Mouse (Mus musculus): ENCODE measurements around the gene Tom1l2. TPM values are rescaled to one million over a fixed set of nuclear protein-coding genes. Genes with fewer than 3 reads are reported as not detected.
A peak's percentile ranks its signal among the peaks of the same experiment; 100 is the strongest.

Tom1l2 gene
- total RNA-seq (2012; rRNA removed), result 7.5 and 10.4 TPM in 2 replicates
- total RNA-seq (2014; rRNA removed), result 3.5 and 4.8 TPM in 2 replicates
- polyA plus RNA-seq (2012; ENCODE audit: insufficient read length, low read depth), result 8.7 and 10.4 TPM in 2 replicates

GRCm38 (mm10) chr11:60352559-60353411 lies at the start of gene Tom1l2, which contains the start of gene Drc3:
TSS of gene Tom1l2 (minus strand) at chr11:60352905.
TSS of gene Drc3 (plus strand) at chr11:60353329.
- H3K4me3 ChIP-seq (replicated peaks in 1 of 3; ENCODE audit: low read depth in 2 of 3, low read length in 2 of 3, poor library complexity in 1 of 3), result peak within 1 kb of the TSS; percentile 75 to 77 (median 76)
- peak; percentile 100 for DNase-seq (ENCODE audit: extremely low read depth)
- in situ Hi-C loops (cut with MboI; ENCODE audit: low pct_ligation_motif_present, low pct_unique_long_range_greater_than_20kb, low sequenced_read_pairs) (no loop called here), dilution Hi-C loops (cut with MboI; ENCODE audit: extremely low pct_ligation_motif_present, extremely low pct_unique_long_range_greater_than_20kb, low sequenced_read_pairs) (no loop called here)
- H3K79me2 ChIP-seq (replicated peaks; ENCODE audit: control insufficient read depth, extremely low read depth, insufficient read depth, poor library complexity, severe bottlenecking), result no peaks in the 10 kb centered on the region; the same call in none of the 2 replicates
- H3K4me1 ChIP-seq (ENCODE audit: control insufficient read depth in 1 of 2, insufficient read depth in 2 of 2), result peaks cover 5 to 26% of the 10 kb centered on the region in 2 experiments; a peak in 3 of 4 replicates
- no peak within 1 kb of the TSS for H3K27ac ChIP-seq (ENCODE audit: insufficient read depth, low read depth)
- no peaks in the 10 kb centered on the region for H3K36me3 ChIP-seq (replicated peaks in 1 of 2; ENCODE audit: control insufficient read depth in 1 of 2, insufficient read depth in 1 of 2, low read length in 1 of 2)
- peak within 1 kb of the TSS; percentile 92 for H3K4me2 ChIP-seq (ENCODE audit: insufficient read depth, low read depth, poor library complexity, severe bottlenecking)
- H3K9me3 ChIP-seq (replicated peaks; ENCODE audit: low read length), result no peaks in the 10 kb centered on the region
- H3K27me3 ChIP-seq (replicated peaks), result no peaks in the 10 kb centered on the region
- peak within 1 kb of the TSS; percentile 60 for H3K9ac ChIP-seq (ENCODE audit: insufficient read depth, low read depth)
- TF ChIP-seq USF2 (conservative IDR thresholded peaks at IDR 0.05; ENCODE audit: low read depth, low read length) (peak; percentile 100), BHLHE40 (IDR thresholded peaks at IDR 0.05; ENCODE audit: low read depth, low read length) (peak; percentile 94), CHD1 (IDR thresholded peaks at IDR 0.05; ENCODE audit: low read depth, low read length) (no peak), E2F4 (IDR thresholded peaks at IDR 0.05; ENCODE audit: insufficient replicate concordance, low read depth, low read length) (peak; percentile 60; the same call in 1 of the 2 replicates), UBTF (IDR thresholded peaks at IDR 0.05; ENCODE audit: low read depth, low read length) (no peak), JUN (IDR thresholded peaks at IDR 0.05; ENCODE audit: insufficient read depth, low read depth, low read length) (peak; percentile 61), CTCF (conservative IDR thresholded peaks at IDR 0.05 in 1 of 2, IDR thresholded peaks at IDR 0.05 in 1 of 2; ENCODE audit: low read depth in 2 of 2, low read length in 2 of 2) (no peak), RAD21 (IDR thresholded peaks at IDR 0.05; ENCODE audit: low read depth, low read length) (no peak), ZKSCAN1 (IDR thresholded peaks at IDR 0.05; ENCODE audit: borderline replicate concordance, low read depth, low read length) (no peak), JUND (conservative IDR thresholded peaks at IDR 0.05; ENCODE audit: low read depth, low read length) (peak; percentile 78), TBP (conservative IDR thresholded peaks at IDR 0.05; ENCODE audit: low read depth, low read length) (peak; percentile 70), TCF12 (IDR thresholded peaks at IDR 0.05; ENCODE audit: low read depth, low read length) (peak; percentile 81), ZNF384 (IDR thresholded peaks at IDR 0.05; ENCODE audit: low read depth, low read length) (no peak), EP300 (IDR thresholded peaks at IDR 0.05; ENCODE audit: low read length) (no peak), ZMIZ1 (IDR thresholded peaks at IDR 0.05; ENCODE audit: low read depth, low read length) (peak; percentile 50; the same call in 1 of the 2 replicates), POLR2AphosphoS2 (IDR thresholded peaks at IDR 0.05; ENCODE audit: low read depth, low read length) (peak; percentile 42; the same call in 1 of the 2 replicates), MYC (IDR thresholded peaks at IDR 0.05; ENCODE audit: low read depth, low read length) (peak; percentile 80), MAZ (IDR thresholded peaks at IDR 0.05; ENCODE audit: low read depth, low read length) (0 out of 2 replicates have a peak, but pooled peaks have one; percentile 53), POLR2A (IDR thresholded peaks at IDR 0.05; ENCODE audit: low read depth, low read length) (peak; percentile 80), NELFE (IDR thresholded peaks at IDR 0.05; ENCODE audit: low read depth, low read length) (peak; percentile 66), GABPA (IDR thresholded peaks at IDR 0.05; ENCODE audit: insufficient replicate concordance, low read depth, low read length) (no peak), CHD2 (IDR thresholded peaks at IDR 0.05; ENCODE audit: low read length) (peak; percentile 98), MEF2A (IDR thresholded peaks at IDR 0.05; ENCODE audit: borderline replicate concordance, low read depth, low read length) (0 out of 2 replicates have a peak, but pooled peaks have one; percentile 11), MAFK (IDR thresholded peaks at IDR 0.05; ENCODE audit: insufficient replicate concordance, low read length) (no peak), MXI1 (IDR thresholded peaks at IDR 0.05; ENCODE audit: low read depth, low read length) (peak; percentile 98), USF1 (IDR thresholded peaks at IDR 0.05; ENCODE audit: low read depth, low read length) (peak; percentile 99), SIN3A (IDR thresholded peaks at IDR 0.05; ENCODE audit: low read length) (peak; percentile 100), ELF1 (IDR thresholded peaks at IDR 0.05; ENCODE audit: low read depth, low read length) (peak; percentile 91), RCOR1 (conservative IDR thresholded peaks at IDR 0.05; ENCODE audit: low read depth, low read length) (no peak), MAX (IDR thresholded peaks at IDR 0.05; ENCODE audit: low read length) (peak; percentile 99), NRF1 (IDR thresholded peaks at IDR 0.05; ENCODE audit: low read depth, low read length) (peak; percentile 36; the same call in 1 of the 2 replicates), HCFC1 (IDR thresholded peaks at IDR 0.05; ENCODE audit: low read depth, low read length) (peak; percentile 89), PAX5 (IDR thresholded peaks at IDR 0.05; ENCODE audit: low read length) (no peak), ETS1 (conservative IDR thresholded peaks at IDR 0.05; ENCODE audit: low read depth, low read length) (no peak), SMC3 (IDR thresholded peaks at IDR 0.05; ENCODE audit: low read depth, low read length) (no peak; the same call in none of the 2 replicates), KAT2A (IDR thresholded peaks at IDR 0.05; ENCODE audit: insufficient replicate concordance, low read length) (peak; percentile 92; the same call in 1 of the 2 replicates), ZC3H11A (IDR thresholded peaks at IDR 0.05; ENCODE audit: low read depth, low read length) (no peak)
